Mouse (Mus musculus) intestine, embryonic 15.5 days (tissue): ENCODE results near the gene Rarres1. TPM values are rescaled to one million over a fixed set of nuclear protein-coding genes. Genes with fewer than 3 reads are reported as not detected.

ENCODE experiments used
- ATAC-seq: fragments of 200-750 bp; cut with Nextera tagmentation; 2 replicates; pipeline ENCODE4 v1.8.0; 2017; ENCODE audit warnings: moderate TSS enrichment, moderate library complexity
- H3K27ac ChIP-seq: fragments of 300-500 bp; sonication (generic); 2 replicates; pipeline ENCODE4 v1.5.1; 2015; ENCODE audit warnings: mild to moderate bottlenecking, inconsistent platforms
- H3K27me3 ChIP-seq: fragments of 300-500 bp; sonication (generic); replicated peaks from 2 replicates; pipeline ENCODE4 v1.6.1; 2015; ENCODE audit warnings: inconsistent platforms
- H3K36me3 ChIP-seq: fragments of 300-500 bp; sonication (generic); 2 replicates; pipeline ENCODE4 v1.6.1; 2015; ENCODE audit warnings: inconsistent platforms
- H3K4me1 ChIP-seq: fragments of 300-500 bp; sonication (generic); replicated peaks from 2 replicates; pipeline ENCODE4 v1.6.1; 2015; ENCODE audit warnings: inconsistent platforms
- H3K4me2 ChIP-seq: fragments of 300-500 bp; sonication (generic); replicated peaks from 2 replicates; pipeline ENCODE4 v1.6.1; 2015; ENCODE audit warnings: mild to moderate bottlenecking, inconsistent platforms
- H3K4me3 ChIP-seq: fragments of 300-500 bp; sonication (generic); replicated peaks from 2 replicates; pipeline ENCODE4 v1.5.1; 2015; ENCODE audit warnings: inconsistent platforms
- H3K9ac ChIP-seq: fragments of 300-500 bp; sonication (generic); 2 replicates; pipeline ENCODE4 v1.6.1; 2015; ENCODE audit warnings: inconsistent platforms
- H3K9me3 ChIP-seq: fragments of 300-500 bp; sonication (generic); 2 replicates; pipeline ENCODE4 v1.6.1; 2016; ENCODE audit warnings: inconsistent platforms
- whole genome bisulfite sequencing: fragments of 180-500 bp; shearing (Covaris S2); methylation state at CpG from one replicate; pipeline ENCODE4 v1.1.7; 2015; 5-methylcytosine and 5-hydroxymethylcytosine counted together
- polyA plus RNA-seq: library from polyadenylated mRNA; unstranded; fragments of >200 nt; fragmentation: Nextera tagmentation; extraction: Ambion mirVana; gene quantifications from 2 replicates; pipeline ENCODE4 v1.2.1, GENCODE M21; 2015

Gene Rarres1
- polyA plus RNA-seq, 1 experiment from 2014 or later: 0.67 TPM

DNA sequence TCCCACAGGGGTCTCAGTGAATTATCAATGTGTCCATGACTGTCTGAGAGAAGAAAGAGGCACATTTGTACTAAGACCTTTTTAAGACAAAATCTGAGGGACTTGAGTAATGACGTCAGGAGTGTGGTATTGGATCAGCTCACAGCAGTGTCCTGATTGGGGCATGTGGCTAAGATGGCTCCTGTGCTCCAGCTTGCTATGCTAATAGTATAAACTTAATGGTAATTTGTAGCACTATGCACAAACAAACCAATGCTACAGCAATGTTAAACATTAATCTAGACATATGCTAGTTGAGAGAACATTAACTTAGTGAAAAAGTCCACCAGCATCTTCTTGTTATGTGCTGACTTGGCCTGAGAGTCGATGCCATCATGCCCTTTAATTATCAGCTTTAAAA, 30.1 kb downstream of the Rarres1 start:
- no peaks in the 10 kb centered on the region for H3K9me3 ChIP-seq
- WGBS: 75% methylated on average over 2 of the region's 2 CpGs
- no peaks in the 10 kb centered on the region for H3K36me3 ChIP-seq
- no peak overlapping the region for H3K4me3 ChIP-seq
- no peak for ATAC-seq
- H3K27me3 ChIP-seq: no peaks in the 10 kb centered on the region
- H3K9ac ChIP-seq: no peak overlapping the region
- H3K27ac ChIP-seq: no peak overlapping the region
- no peak overlapping the region for H3K4me2 ChIP-seq
- no peaks in the 10 kb centered on the region for H3K4me1 ChIP-seq

DNA sequence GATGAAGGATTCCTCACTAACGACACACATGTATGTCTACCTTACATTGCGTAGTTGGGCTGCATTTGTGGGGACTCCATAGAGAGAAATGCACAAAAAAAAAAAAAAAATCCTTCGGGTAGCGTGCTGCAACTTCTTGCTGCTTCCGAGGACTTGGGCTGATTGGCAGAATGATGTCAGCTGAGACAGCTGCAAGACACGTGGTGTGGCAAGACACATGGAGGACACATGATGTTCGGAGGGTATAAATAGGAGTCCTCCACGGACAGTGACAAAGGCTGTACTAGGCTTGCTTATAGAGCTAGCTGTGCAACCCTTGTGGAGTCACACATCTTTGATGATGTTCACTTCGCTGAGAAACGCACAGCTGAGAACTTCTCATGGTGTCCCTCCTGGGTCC, 32.9 kb downstream of the Rarres1 start:
- Histone ChIP-seq H3K4me2 (no peak overlapping the region), H3K4me1 (no peaks in the 10 kb centered on the region), H3K27me3 (no peaks in the 10 kb centered on the region), H3K9me3 (no peaks in the 10 kb centered on the region), H3K9ac (no peak overlapping the region), H3K36me3 (no peaks in the 10 kb centered on the region), H3K27ac (no peak overlapping the region), H3K4me3 (no peak overlapping the region)
- WGBS: 89% methylated on average over 10 of the region's 10 CpGs
- no peak for ATAC-seq

DNA sequence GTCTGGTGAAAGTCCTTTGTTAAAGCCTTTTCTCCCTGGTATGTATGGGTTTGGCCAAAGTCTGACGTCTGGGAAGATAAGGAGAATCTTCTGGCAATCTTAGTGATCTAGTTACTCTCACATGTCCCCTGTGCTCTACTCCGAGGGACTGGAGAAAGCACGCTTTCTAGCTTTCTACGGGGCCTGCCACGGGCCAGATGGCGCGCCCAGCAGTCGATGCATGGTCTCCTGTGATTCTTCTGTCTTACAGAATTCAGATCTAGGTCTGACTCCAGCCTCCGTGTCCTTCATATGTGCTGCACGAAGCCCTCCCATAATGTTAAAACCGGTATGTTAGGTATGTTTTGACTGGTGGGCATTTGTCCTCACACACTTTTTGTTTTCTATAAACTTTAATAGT, 35.5 kb downstream of the Rarres1 start:
- no peaks in the 10 kb centered on the region for H3K9me3 ChIP-seq
- no peak for ATAC-seq
- H3K27ac ChIP-seq: no peak overlapping the region
- H3K36me3 ChIP-seq: no peaks in the 10 kb centered on the region
- WGBS: 92% methylated on average over 11 of the region's 11 CpGs
- H3K4me1 ChIP-seq: no peaks in the 10 kb centered on the region
- no peak overlapping the region for H3K4me2 ChIP-seq
- H3K4me3 ChIP-seq: no peak overlapping the region
- H3K9ac ChIP-seq: no peak overlapping the region
- H3K27me3 ChIP-seq: no peaks in the 10 kb centered on the region

DNA sequence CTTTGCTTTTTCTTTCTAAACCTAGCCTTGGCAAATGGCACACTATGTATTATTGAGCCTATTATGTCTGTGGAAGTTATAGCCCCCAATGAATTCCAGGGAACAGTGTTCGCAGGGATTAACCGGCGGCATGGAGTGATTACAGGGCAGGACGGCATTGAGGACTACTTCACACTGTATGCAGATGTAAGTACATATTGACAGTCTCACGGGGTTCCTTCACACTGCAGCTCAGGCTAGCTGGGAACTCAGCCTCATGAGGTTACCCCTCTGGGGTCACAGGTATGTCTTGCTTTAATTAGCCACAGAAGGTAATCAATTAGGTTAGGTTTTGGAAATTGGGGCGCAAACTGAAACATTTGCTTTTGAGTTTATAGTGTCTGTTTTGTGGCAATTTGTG, 41.9 kb downstream of the Rarres1 start:
- H3K27ac ChIP-seq: no peak overlapping the region
- no peak for ATAC-seq
- H3K27me3 ChIP-seq: no peaks in the 10 kb centered on the region
- no peaks in the 10 kb centered on the region for H3K4me1 ChIP-seq
- no peak overlapping the region for H3K4me3 ChIP-seq
- 0 out of 2 replicates have a peak, but pooled peaks cover 4% of the 10 kb centered on the region for H3K36me3 ChIP-seq
- H3K9me3 ChIP-seq: no peaks in the 10 kb centered on the region
- no peak overlapping the region for H3K9ac ChIP-seq
- H3K4me2 ChIP-seq: no peak overlapping the region
- WGBS: 85% methylated on average over 6 of the region's 6 CpGs

DNA sequence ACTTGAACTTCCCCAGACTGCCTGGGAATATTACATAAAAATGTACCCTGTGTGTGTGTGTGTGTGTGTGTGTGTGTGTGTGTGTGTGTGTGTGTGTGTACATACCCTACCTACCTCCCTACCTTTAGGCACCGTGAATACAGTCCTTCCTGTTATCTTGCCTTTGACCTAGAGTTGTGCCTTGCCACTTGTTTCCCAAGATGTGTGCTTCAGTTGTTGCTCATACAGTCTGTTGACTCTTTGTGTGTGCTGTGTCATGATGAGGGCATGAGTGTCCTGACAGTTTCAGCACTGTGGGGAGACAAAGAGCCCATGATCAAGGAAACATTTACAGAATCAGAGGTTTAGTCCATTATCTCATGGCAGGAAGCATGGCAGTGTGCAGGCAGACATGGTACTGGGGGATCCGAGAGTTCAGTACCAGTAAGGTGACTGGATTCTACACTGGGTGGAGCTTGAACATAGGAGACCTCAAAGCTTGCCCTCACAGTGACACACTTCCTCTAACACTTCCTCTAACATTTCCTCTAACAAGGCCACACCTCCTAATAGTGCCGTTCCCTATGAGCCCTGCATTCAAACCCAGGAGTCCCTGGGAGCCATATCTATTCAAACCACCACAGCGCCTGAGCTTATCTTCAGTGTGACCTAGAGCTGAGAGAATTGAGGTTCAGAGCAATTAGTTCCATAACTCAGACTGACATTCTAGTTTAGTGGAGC, 43.8 kb downstream of the Rarres1 start:
- Histone ChIP-seq H3K4me2 (no peak overlapping the region), H3K27ac (no peak overlapping the region), H3K4me3 (no peak overlapping the region), H3K9me3 (no peaks in the 10 kb centered on the region), H3K27me3 (no peaks in the 10 kb centered on the region), H3K36me3 (0 out of 2 replicates have a peak, but pooled peaks cover 8% of the 10 kb centered on the region), H3K9ac (no peak overlapping the region), H3K4me1 (no peaks in the 10 kb centered on the region)
- WGBS: 79% methylated on average over 4 of the region's 4 CpGs
- 0 out of 2 replicates have a peak, but pooled peaks have one; percentile 23 for ATAC-seq

DNA sequence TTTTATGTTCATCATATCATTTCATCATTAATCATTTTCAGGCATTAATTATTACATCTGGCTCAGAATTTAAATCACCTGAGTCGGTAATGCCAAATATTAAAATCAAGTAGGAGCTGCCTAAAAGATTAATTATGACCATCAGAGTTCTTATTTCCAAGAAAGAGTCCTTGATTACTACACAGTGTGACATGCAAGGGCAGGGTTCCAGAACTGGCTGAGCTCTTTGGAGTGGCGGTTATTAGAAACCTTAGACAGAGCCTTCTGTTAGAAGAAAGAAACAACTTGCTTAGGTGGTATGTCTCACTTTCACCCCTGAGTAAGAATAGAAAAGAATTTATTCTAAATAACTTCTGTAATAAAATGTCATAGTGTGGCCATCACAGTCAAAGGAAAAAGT, 48.0 kb downstream of the Rarres1 start:
- no peaks in the 10 kb centered on the region for H3K9me3 ChIP-seq
- H3K27me3 ChIP-seq: no peaks in the 10 kb centered on the region
- no peak overlapping the region for H3K4me3 ChIP-seq
- WGBS: 89% methylated on average over 2 of the region's 2 CpGs
- H3K9ac ChIP-seq: no peak overlapping the region
- H3K27ac ChIP-seq: no peak overlapping the region
- no peaks in the 10 kb centered on the region; the same call in 1 of the 2 replicates for H3K4me1 ChIP-seq
- ATAC-seq: no peak
- no peak overlapping the region for H3K4me2 ChIP-seq
- H3K36me3 ChIP-seq: 0 out of 2 replicates have a peak, but pooled peaks cover 8% of the 10 kb centered on the region

DNA sequence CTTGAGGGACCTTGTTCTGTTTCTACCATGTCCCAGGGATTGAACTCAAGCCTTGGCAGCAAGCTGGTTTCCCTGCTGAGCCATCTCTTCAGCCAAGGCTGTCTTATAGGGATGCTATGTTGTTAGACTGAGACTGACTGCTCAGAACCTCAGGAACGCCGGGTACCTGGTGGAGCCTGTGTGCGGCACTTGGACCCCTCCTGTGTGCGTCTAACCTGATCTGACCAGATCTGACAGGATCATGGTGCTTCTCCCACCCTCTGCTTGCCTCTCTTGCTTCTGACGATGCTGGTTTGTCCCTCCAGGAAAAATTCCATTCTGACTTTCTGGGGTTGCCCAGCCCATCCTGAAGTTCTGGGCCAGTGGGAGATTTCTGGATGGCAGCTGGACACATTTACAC, 48.7 kb downstream of the Rarres1 start:
- Histone ChIP-seq H3K4me2 (no peak overlapping the region), H3K9me3 (no peaks in the 10 kb centered on the region), H3K27ac (no peak overlapping the region), H3K9ac (no peak overlapping the region), H3K4me1 (peaks cover 2% of the 10 kb centered on the region; the same call in 1 of the 2 replicates), H3K36me3 (0 out of 2 replicates have a peak, but pooled peaks cover 8% of the 10 kb centered on the region), H3K27me3 (no peaks in the 10 kb centered on the region), H3K4me3 (no peak overlapping the region)
- WGBS: 93% methylated on average over 5 of the region's 5 CpGs
- no peak for ATAC-seq

DNA sequence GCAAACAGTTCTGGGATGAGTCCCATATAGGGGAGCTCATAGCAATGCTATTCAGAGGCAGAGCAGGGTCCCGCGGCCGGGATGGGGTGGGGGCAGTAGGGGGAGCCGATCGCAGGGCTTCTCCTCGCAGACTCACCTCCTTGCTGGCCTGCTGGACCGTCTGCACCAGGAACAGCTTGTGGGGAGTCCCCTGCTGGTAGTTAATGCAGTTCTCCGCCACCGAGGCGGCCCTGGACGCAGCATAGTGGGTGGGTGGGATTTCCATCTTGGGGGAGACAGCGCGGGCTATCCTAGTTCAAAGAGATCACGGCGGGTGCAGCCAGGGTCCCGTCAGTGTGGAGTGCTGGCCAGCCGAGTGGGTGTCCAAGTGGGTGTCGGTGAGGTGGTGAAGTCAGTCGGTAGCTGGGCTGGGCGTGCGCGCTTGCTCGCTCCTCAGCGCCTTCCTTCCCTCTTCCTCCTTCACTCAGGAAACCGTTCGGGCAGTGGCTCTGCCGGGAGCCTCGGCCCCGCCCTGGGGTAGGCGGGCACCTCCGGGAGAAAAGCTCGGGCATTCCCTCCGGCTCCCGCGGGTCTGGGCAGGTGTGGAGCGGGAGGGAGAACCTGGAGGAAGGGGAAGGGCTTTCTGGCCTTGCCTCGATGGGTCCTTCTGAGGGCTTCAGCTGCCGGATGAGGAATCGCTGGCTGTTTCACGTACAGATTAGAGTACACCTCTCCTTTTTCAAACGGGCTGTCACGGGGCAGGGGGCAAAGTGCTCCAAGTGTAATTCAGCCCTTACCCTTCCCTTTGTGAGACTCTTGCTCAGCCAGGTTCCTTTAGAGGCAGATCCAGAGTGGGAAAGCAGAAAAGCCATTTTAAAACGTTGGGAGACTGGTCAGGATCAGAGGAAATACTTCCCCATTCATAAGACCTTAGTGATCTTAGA, 51.6 kb downstream of the Rarres1 start, which contains the start of gene Lxn:
Lxn (minus strand) TSS at position 477 of the 923 bp plus-strand sequence.
- WGBS: under 1% methylated on average over 43 of the region's 43 CpGs
- ATAC-seq: peak; percentile 98

DNA sequence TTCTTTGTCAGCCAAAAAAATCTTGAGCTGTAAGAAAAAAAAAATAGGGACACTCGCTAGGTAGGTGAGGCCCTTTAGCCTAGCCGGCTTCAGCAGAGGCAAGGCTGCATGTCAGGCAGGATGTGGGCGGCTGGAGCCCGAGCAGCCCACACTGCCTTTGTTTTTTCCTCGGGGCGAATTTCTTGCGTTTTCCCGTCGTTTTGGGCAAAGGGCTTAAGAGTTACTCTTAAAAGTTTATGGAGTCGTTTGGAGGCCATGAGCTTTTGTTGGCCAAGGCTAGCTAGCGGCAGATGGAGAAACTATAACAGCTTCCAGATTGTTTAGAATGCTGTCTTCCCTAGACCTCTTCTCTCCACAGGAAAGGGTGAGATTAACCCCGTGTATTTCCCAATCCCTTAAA, 52.3 kb downstream of the Rarres1 start:
- 1% methylated on average over 12 of the region's 12 CpGs for WGBS
- Histone ChIP-seq H3K36me3 (peaks cover 9% of the 10 kb centered on the region; the same call in 1 of the 2 replicates), H3K4me3 (peak overlapping the region; percentile 60), H3K9me3 (no peaks in the 10 kb centered on the region), H3K9ac (peak overlapping the region; percentile 69), H3K4me2 (peak overlapping the region; percentile 73), H3K27me3 (no peaks in the 10 kb centered on the region), H3K4me1 (peaks cover 2% of the 10 kb centered on the region; the same call in 1 of the 2 replicates), H3K27ac (peak overlapping the region; percentile 80; the same call in 1 of the 2 replicates)
- ATAC-seq: peak; percentile 42; the same call in 1 of the 2 replicates

More for the DNA sequence above, 51.6 kb downstream of the Rarres1 start, which contains the start of gene Lxn:
- H3K4me1 ChIP-seq: peaks cover 2% of the 10 kb centered on the region; the same call in 1 of the 2 replicates
- H3K36me3 ChIP-seq: peaks cover 8% of the 10 kb centered on the region; the same call in 1 of the 2 replicates
- H3K9ac ChIP-seq: peak within 1 kb of the TSS; percentile 69
- no peaks in the 10 kb centered on the region for H3K27me3 ChIP-seq
- H3K27ac ChIP-seq: peak within 1 kb of the TSS; percentile 80
- peak within 1 kb of the TSS; percentile 73 for H3K4me2 ChIP-seq
- peak within 1 kb of the TSS; percentile 60 for H3K4me3 ChIP-seq
- no peaks in the 10 kb centered on the region for H3K9me3 ChIP-seq

DNA sequence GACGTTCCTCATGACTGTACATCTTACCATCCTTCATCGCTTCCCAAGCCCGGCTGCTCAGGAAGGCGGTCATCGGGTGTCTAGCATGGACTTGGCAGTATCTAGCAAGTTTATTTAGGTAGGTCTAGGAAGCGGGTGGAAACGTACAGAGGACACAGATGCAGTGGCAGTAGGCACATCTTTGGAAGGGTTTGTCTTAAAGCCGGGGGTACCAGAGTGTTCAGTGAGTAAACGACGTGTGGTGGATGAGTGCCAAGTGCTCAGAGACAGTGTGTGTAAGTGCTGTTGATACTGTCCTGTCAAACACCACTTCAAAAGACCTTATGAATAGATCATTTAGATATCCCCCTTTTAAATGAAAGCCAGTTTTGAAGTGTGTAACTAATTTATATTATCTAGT, 52.7 kb downstream of the Rarres1 start:
- peak overlapping the region; percentile 73 for H3K4me2 ChIP-seq
- WGBS: 39% methylated on average over 10 of the region's 10 CpGs
- no peak overlapping the region for H3K27ac ChIP-seq
- H3K27me3 ChIP-seq: no peaks in the 10 kb centered on the region
- peaks cover 2% of the 10 kb centered on the region; the same call in 1 of the 2 replicates for H3K4me1 ChIP-seq
- H3K9ac ChIP-seq: no peak overlapping the region; the same call in 1 of the 2 replicates
- peaks cover 8% of the 10 kb centered on the region; the same call in 1 of the 2 replicates for H3K36me3 ChIP-seq
- no peaks in the 10 kb centered on the region for H3K9me3 ChIP-seq
- no peak for ATAC-seq
- peak overlapping the region; percentile 60 for H3K4me3 ChIP-seq

DNA sequence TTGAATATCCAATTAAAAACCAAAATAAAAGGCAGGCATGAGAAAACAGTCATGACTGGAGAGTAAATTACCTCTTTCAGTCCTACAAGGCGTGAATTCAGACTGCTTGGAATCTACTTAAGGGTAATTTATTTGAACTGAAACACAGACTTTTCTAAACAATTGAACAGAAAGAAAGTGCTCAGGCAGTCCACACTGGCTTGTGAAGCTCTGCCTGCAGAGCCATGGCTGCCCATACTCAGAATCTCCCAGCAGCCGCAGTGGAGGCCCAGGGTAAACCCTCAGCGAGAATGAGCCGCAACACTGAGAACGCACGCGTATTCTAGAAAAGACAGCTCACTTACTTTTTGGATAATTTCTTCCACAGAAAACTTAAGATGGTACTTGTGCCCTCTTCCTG, 53.3 kb downstream of the Rarres1 start:
- no peaks in the 10 kb centered on the region for H3K27me3 ChIP-seq
- H3K27ac ChIP-seq: no peak overlapping the region
- WGBS: 84% methylated on average over 7 of the region's 7 CpGs
- H3K9ac ChIP-seq: no peak overlapping the region
- peaks cover 2% of the 10 kb centered on the region; the same call in 1 of the 2 replicates for H3K4me1 ChIP-seq
- H3K4me2 ChIP-seq: no peak overlapping the region
- peaks cover 12% of the 10 kb centered on the region for H3K36me3 ChIP-seq
- no peaks in the 10 kb centered on the region for H3K9me3 ChIP-seq
- no peak overlapping the region for H3K4me3 ChIP-seq
- no peak for ATAC-seq

DNA sequence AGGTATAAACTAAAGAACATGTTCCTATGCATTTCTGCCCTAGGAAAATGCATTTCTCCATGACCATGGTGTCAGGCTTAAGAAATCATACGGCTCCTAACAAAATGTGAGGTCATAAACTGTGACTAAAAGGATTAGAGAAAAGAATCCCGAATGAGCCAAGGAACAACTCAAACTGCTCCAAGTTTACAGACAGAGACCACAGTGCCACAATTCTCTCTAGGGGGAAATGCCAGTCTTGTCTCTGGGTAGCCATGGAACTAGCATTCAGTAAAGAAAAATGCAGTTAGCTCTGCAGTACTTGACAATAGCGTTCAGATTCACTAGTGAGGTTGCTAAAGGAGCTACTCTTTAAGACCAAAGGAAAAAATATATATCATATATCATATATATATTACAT, 55.4 kb downstream of the Rarres1 start:
- 91% methylated on average over 3 of the region's 3 CpGs for WGBS
- Histone ChIP-seq H3K4me3 (no peak overlapping the region), H3K27me3 (no peaks in the 10 kb centered on the region), H3K4me2 (no peak overlapping the region), H3K9ac (no peak overlapping the region), H3K27ac (no peak overlapping the region), H3K36me3 (peaks cover 20% of the 10 kb centered on the region), H3K9me3 (no peaks in the 10 kb centered on the region), H3K4me1 (peaks cover 2% of the 10 kb centered on the region; the same call in 1 of the 2 replicates)
- ATAC-seq: no peak
